Mouse (Mus musculus) retina, adult 2 months (tissue): ENCODE measurements around the gene Dnah17.

ENCODE experiments used
- DNase-seq: peaks from one replicate; pipeline ENCODE4 v3.0.0-alpha.2; 2012; ENCODE audit warnings: low read depth, low spot score

Dnah17 gene

GRCm38 (mm10) chr11:117995255-117995654 is 135.2 kb downstream of the Dnah17 start:
- no peak for DNase-seq

GRCm38 (mm10) chr11:117994250-117995057 is 136.0 kb downstream of the Dnah17 start:
- DNase-seq: no peak

- DNase-seq: no peak
These were observed 137.0 kb downstream of the Dnah17 start for GRCm38 (mm10) chr11:117993190-117994175.

- peak; percentile 62 for DNase-seq
These were observed 138.6 kb downstream of the Dnah17 start for GRCm38 (mm10) chr11:117991502-117992470.

- no peak for DNase-seq
These were observed 140.5 kb downstream of the Dnah17 start for GRCm38 (mm10) chr11:117989926-117990325.

GRCm38 (mm10) chr11:117989241-117989640 is 141.2 kb downstream of the Dnah17 start:
- no peak for DNase-seq

- DNase-seq: no peak
These were observed 142.5 kb downstream of the Dnah17 start for GRCm38 (mm10) chr11:117987968-117988367.

- no peak for DNase-seq
These were observed 143.4 kb downstream of the Dnah17 start for GRCm38 (mm10) chr11:117987032-117987451.

GRCm38 (mm10) chr11:117986126-117987031 is 144.1 kb downstream of the Dnah17 start, which contains the start of gene Pgs1:
Pgs1 (plus strand) TSS chr11:117986292.
- DNase-seq: peak; percentile 82

- no peak for DNase-seq
These were observed 146.7 kb downstream of the Dnah17 start for GRCm38 (mm10) chr11:117983770-117984169.

GRCm38 (mm10) chr11:117982426-117982825 is 148.0 kb downstream of the Dnah17 start:
- no peak for DNase-seq

GRCm38 (mm10) chr11:117979388-117979787 is 151.0 kb downstream of the Dnah17 start:
- no peak for DNase-seq

- no peak for DNase-seq
These were observed 152.6 kb downstream of the Dnah17 start for GRCm38 (mm10) chr11:117977694-117978360.

GRCm38 (mm10) chr11:117976081-117976582 is 154.3 kb downstream of the Dnah17 start:
- no peak for DNase-seq

- no peak for DNase-seq
These were observed 155.0 kb downstream of the Dnah17 start for GRCm38 (mm10) chr11:117975211-117975967.

- no peak for DNase-seq
These were observed 155.9 kb downstream of the Dnah17 start for GRCm38 (mm10) chr11:117974327-117975125.

- DNase-seq: no peak
These were observed 156.9 kb downstream of the Dnah17 start for GRCm38 (mm10) chr11:117973569-117973968.
